Mouse (Mus musculus): ENCODE measurements at regions not wholly inside any gene's neighbourhood (a gene's known extent, or its start where the extent isn't known, plus 50 kb on each side); places are given as distances from the start of the nearest gene placed in this dataset.

- no peak overlapping the region for H3K4me2 ChIP-seq (ENCODE audit: low read length)
- 38% methylated on average over 2 of the region's 2 CpGs for WGBS
- H3K9ac ChIP-seq (ENCODE audit: low read length), result no peak overlapping the region
- no peaks in the 10 kb centered on the region for H3K27me3 ChIP-seq (replicated peaks; ENCODE audit: control insufficient read depth, insufficient read depth, low read length)
- DNase-seq (ENCODE audit: low spot score) (no peak), ATAC-seq (no peak)
- H3K4me1 ChIP-seq (ENCODE audit: control insufficient read depth, insufficient read depth, low read length), result no peaks in the 10 kb centered on the region
- H3K27ac ChIP-seq (ENCODE audit: low read depth, low read length), result no peak overlapping the region
- H3K4me3 ChIP-seq (ENCODE audit: low read depth, low read length), result no peak overlapping the region
- no peaks in the 10 kb centered on the region for H3K9me3 ChIP-seq (replicated peaks; ENCODE audit: control insufficient read depth, low read length)
- no peaks in the 10 kb centered on the region for H3K36me3 ChIP-seq (ENCODE audit: control insufficient read depth, insufficient read depth, low read length)
These were observed 91.1 kb upstream of the Cadps start for GRCm38 (mm10) chr14:12913956-12914355.

GRCm38 (mm10) chr14:12913421-12913820, 90.5 kb upstream of the Cadps start:
- no peaks in the 10 kb centered on the region for H3K9me3 ChIP-seq (replicated peaks; ENCODE audit: control insufficient read depth, low read length)
- no peaks in the 10 kb centered on the region for H3K4me1 ChIP-seq (ENCODE audit: control insufficient read depth, insufficient read depth, low read length)
- ATAC-seq (no peak), DNase-seq (ENCODE audit: low spot score) (no peak)
- 83% methylated on average over 3 of the region's 3 CpGs for WGBS
- no peaks in the 10 kb centered on the region for H3K36me3 ChIP-seq (ENCODE audit: control insufficient read depth, insufficient read depth, low read length)
- no peak overlapping the region for H3K4me2 ChIP-seq (ENCODE audit: low read length)
- no peak overlapping the region for H3K9ac ChIP-seq (ENCODE audit: low read length)
- H3K27me3 ChIP-seq (replicated peaks; ENCODE audit: control insufficient read depth, insufficient read depth, low read length), result no peaks in the 10 kb centered on the region
- no peak overlapping the region for H3K4me3 ChIP-seq (ENCODE audit: low read depth, low read length)
- H3K27ac ChIP-seq (ENCODE audit: low read depth, low read length), result no peak overlapping the region

- Histone ChIP-seq H3K4me2 (ENCODE audit: low read length) (no peak overlapping the region), H3K4me1 (ENCODE audit: control insufficient read depth, insufficient read depth, low read length) (no peaks in the 10 kb centered on the region), H3K4me3 (ENCODE audit: low read depth, low read length) (no peak overlapping the region), H3K27me3 (replicated peaks; ENCODE audit: control insufficient read depth, insufficient read depth, low read length) (no peaks in the 10 kb centered on the region), H3K9me3 (replicated peaks; ENCODE audit: control insufficient read depth, low read length) (no peaks in the 10 kb centered on the region), H3K9ac (ENCODE audit: low read length) (no peak overlapping the region), H3K36me3 (ENCODE audit: control insufficient read depth, insufficient read depth, low read length) (no peaks in the 10 kb centered on the region), H3K27ac (ENCODE audit: low read depth, low read length) (peak overlapping the region; percentile 21; the same call in 1 of the 2 replicates)
- DNase-seq (ENCODE audit: low spot score), result no peak
- no peak; the same call in 1 of the 2 replicates for ATAC-seq
These were observed 54.4 kb upstream of the Cadps start for GRCm38 (mm10) chr14:12877337-12877662.

GRCm38 (mm10) chr14:12876417-12877336, 53.8 kb upstream of the Cadps start:
- WGBS, result 44% methylated on average over 10 of the region's 10 CpGs
- Histone ChIP-seq H3K9me3 (replicated peaks; ENCODE audit: control insufficient read depth, low read length) (no peaks in the 10 kb centered on the region), H3K27ac (ENCODE audit: low read depth, low read length) (peak overlapping the region; percentile 21; the same call in 1 of the 2 replicates), H3K27me3 (replicated peaks; ENCODE audit: control insufficient read depth, insufficient read depth, low read length) (no peaks in the 10 kb centered on the region), H3K4me2 (ENCODE audit: low read length) (0 out of 2 replicates have a peak overlapping the region, but pooled peaks have one; percentile 2), H3K36me3 (ENCODE audit: control insufficient read depth, insufficient read depth, low read length) (no peaks in the 10 kb centered on the region), H3K9ac (ENCODE audit: low read length) (no peak overlapping the region), H3K4me3 (ENCODE audit: low read depth, low read length) (no peak overlapping the region), H3K4me1 (ENCODE audit: control insufficient read depth, insufficient read depth, low read length) (no peaks in the 10 kb centered on the region)
- DNase-seq (ENCODE audit: low spot score) (peak; percentile 74), ATAC-seq (peak; percentile 89)
